9 mouse cellular contexts compared by ENCODE assay signal in the genomic region with DNA sequence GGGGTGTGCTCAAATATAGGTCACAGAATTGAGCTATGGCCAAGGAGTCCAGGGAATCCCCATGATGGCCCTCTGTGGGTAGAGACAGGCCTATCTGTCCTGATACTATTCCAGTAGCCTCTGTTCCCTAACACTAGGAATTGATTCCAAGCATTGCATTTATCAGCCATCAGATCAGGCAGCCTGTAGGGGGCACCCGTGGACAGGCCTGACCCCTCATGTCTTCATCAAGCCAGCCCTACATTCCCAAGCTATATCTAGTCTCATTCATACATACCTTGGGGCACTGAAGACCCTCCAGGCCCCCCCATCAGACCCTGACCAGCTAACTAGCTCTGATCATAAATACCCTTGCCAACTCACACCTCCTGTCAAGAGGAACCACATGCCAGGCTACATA. TPM values are rescaled to one million over a fixed set of nuclear protein-coding genes. Genes with fewer than 3 reads are reported as not detected.
DNase-seq lines count a peak whose midpoint lies in the region; ATAC-seq and TF ChIP-seq lines count a peak whose summit lies in the region.
"Had no signal": no experiment of that assay in that cellular context is flagged by ENCODE, and none has a peak within 500 bp of the region (broad histone marks: within the 10 kb centered on the region; RNA-seq: fewer than 3 reads in every experiment).

No protein-coding gene starts in this region.

- no peak overlapping the region for H3K4me3 ChIP-seq in hindbrain, embryonic 10.5 days
- H3K4me3 ChIP-seq in hindbrain, embryonic 16.5 days (ENCODE audit: low read length), result no peak overlapping the region
- no peak overlapping the region for H3K4me3 ChIP-seq in E14TG2a.4 (replicated peaks; ENCODE audit: low read length)
- H3K4me3 ChIP-seq in forebrain, embryonic 12.5 days (replicated peaks), result no peak overlapping the region
- no peak overlapping the region for H3K4me3 ChIP-seq in neural tube, embryonic 11.5 days (ENCODE audit: low read depth, low read length)
- H3K4me3 ChIP-seq: embryonic facial prominence, embryonic 15.5 days had no signal

- H3K9ac ChIP-seq in hindbrain, embryonic 16.5 days (ENCODE audit: low read depth, low read length), result no peak overlapping the region
- no peak overlapping the region for H3K9ac ChIP-seq in forebrain, embryonic 12.5 days
- H3K9ac ChIP-seq in neural tube, embryonic 11.5 days (ENCODE audit: low read length), result no peak overlapping the region
- H3K9ac ChIP-seq: embryonic facial prominence, embryonic 15.5 days had no signal

- no peaks in the 10 kb centered on the region for H3K27me3 ChIP-seq in hindbrain, embryonic 10.5 days (ENCODE audit: insufficient read depth, poor library complexity, severe bottlenecking)
- no peaks in the 10 kb centered on the region for H3K27me3 ChIP-seq in hindbrain, embryonic 16.5 days (replicated peaks; ENCODE audit: control insufficient read depth, insufficient read depth, low read length)
- no peaks in the 10 kb centered on the region for H3K27me3 ChIP-seq in E14TG2a.4 (ENCODE audit: insufficient read depth, low read length)
- peaks cover 4% of the 10 kb centered on the region; the same call in 1 of the 2 replicates for H3K27me3 ChIP-seq in forebrain, embryonic 12.5 days
- H3K27me3 ChIP-seq in neural tube, embryonic 11.5 days (ENCODE audit: control insufficient read depth, insufficient read depth, low read length), result no peaks in the 10 kb centered on the region
- H3K27me3 ChIP-seq: embryonic facial prominence, embryonic 15.5 days had no signal

- no peak overlapping the region for H3K27ac ChIP-seq in hindbrain, embryonic 10.5 days
- H3K27ac ChIP-seq in hindbrain, embryonic 16.5 days (ENCODE audit: low read depth, low read length), result no peak overlapping the region
- no peak overlapping the region for H3K27ac ChIP-seq in forebrain, embryonic 12.5 days
- H3K27ac ChIP-seq in neural tube, embryonic 11.5 days (ENCODE audit: low read depth, low read length), result no peak overlapping the region
- H3K27ac ChIP-seq: embryonic facial prominence, embryonic 15.5 days had no signal

- 9% methylated on average over 1 of the region's 1 CpGs for WGBS in hindbrain, embryonic 10.5 days
- 5% methylated on average over 1 of the region's 1 CpGs for WGBS in hindbrain, embryonic 16.5 days
- 0% methylated on average over 1 of the region's 1 CpGs for WGBS in forebrain, embryonic 12.5 days
- 0% methylated on average over 1 of the region's 1 CpGs for WGBS in neural tube, embryonic 11.5 days

- intact Hi-C loops in left cerebral cortex, postnatal 25 days (cut with DNase I), result no loop called here

- no peak for ATAC-seq in hindbrain, embryonic 16.5 days
- ATAC-seq in forebrain, embryonic 12.5 days (ENCODE audit: low FRiP score), result peak; percentile 49; the same call in 1 of the 2 replicates
- ATAC-seq in neural tube, embryonic 11.5 days (ENCODE audit: insufficient read depth, low FRiP score, low TSS enrichment), result no peak; the same call in 1 of the 2 replicates

- no peak overlapping the region for H3K4me2 ChIP-seq in hindbrain, embryonic 16.5 days (ENCODE audit: low read length)
- no peak overlapping the region for H3K4me2 ChIP-seq in forebrain, embryonic 12.5 days
- no peak overlapping the region for H3K4me2 ChIP-seq in neural tube, embryonic 11.5 days (ENCODE audit: low read depth)
- H3K4me2 ChIP-seq: embryonic facial prominence, embryonic 15.5 days had no signal

- TF ChIP-seq CTCF in E14TG2a.4 (conservative IDR thresholded peaks at IDR 0.05; ENCODE audit: low read length), result peak; percentile 64

- H3K36me3 ChIP-seq in hindbrain, embryonic 10.5 days, result peaks cover 31% of the 10 kb centered on the region
- no peaks in the 10 kb centered on the region for H3K36me3 ChIP-seq in hindbrain, embryonic 16.5 days (ENCODE audit: control insufficient read depth, insufficient read depth, low read length)
- peaks cover 44% of the 10 kb centered on the region for H3K36me3 ChIP-seq in E14TG2a.4 (ENCODE audit: insufficient read depth, low read length)
- peaks cover 22% of the 10 kb centered on the region for H3K36me3 ChIP-seq in forebrain, embryonic 12.5 days (replicated peaks)
- no peaks in the 10 kb centered on the region; the same call in 1 of the 2 replicates for H3K36me3 ChIP-seq in neural tube, embryonic 11.5 days (ENCODE audit: control insufficient read depth, insufficient read depth, low read length)

- no peaks in the 10 kb centered on the region for H3K9me3 ChIP-seq in hindbrain, embryonic 10.5 days
- no peaks in the 10 kb centered on the region for H3K9me3 ChIP-seq in hindbrain, embryonic 16.5 days (ENCODE audit: control insufficient read depth, low read length)
- H3K9me3 ChIP-seq in E14TG2a.4 (ENCODE audit: low read length), result no peaks in the 10 kb centered on the region
- H3K9me3 ChIP-seq in forebrain, embryonic 12.5 days, result no peaks in the 10 kb centered on the region
- H3K9me3 ChIP-seq in neural tube, embryonic 11.5 days (ENCODE audit: control insufficient read depth, low read length), result no peaks in the 10 kb centered on the region
- H3K9me3 ChIP-seq: embryonic facial prominence, embryonic 15.5 days had no signal

- peaks cover 8% of the 10 kb centered on the region for H3K4me1 ChIP-seq in hindbrain, embryonic 10.5 days (replicated peaks)
- H3K4me1 ChIP-seq in hindbrain, embryonic 16.5 days (ENCODE audit: control insufficient read depth, insufficient read depth, low read depth, low read length), result peaks cover 4% of the 10 kb centered on the region; the same call in 1 of the 2 replicates
- peaks cover 3% of the 10 kb centered on the region for H3K4me1 ChIP-seq in E14TG2a.4 (replicated peaks; ENCODE audit: low read depth, low read length)
- H3K4me1 ChIP-seq in forebrain, embryonic 12.5 days, result peaks cover 9% of the 10 kb centered on the region
- H3K4me1 ChIP-seq in neural tube, embryonic 11.5 days (ENCODE audit: control insufficient read depth, insufficient read depth, low read length), result peaks cover 8% of the 10 kb centered on the region; the same call in 1 of the 2 replicates
- H3K4me1 ChIP-seq: embryonic facial prominence, embryonic 15.5 days had no signal

- DNase-seq in hindbrain, embryonic 10.5 days (ENCODE audit: low spot score), result peak; percentile 77
- DNase-seq in adrenal gland, postnatal 14 days, result peak; percentile 74
- DNase-seq in left cerebral cortex, postnatal 25 days (ENCODE audit: low spot score in 2 of 2), result peak; percentile 43 to 63
- DNase-seq in neural tube, embryonic 11.5 days (ENCODE audit: low spot score), result peak; percentile 71
- DNase-seq in spleen, postnatal 4 days (ENCODE audit: low spot score in 2 of 2), result no peak

RNA-seq across cellular contexts. Expression of gene Tmem129, which starts 17.7 kb away (rescaled TPM):
- polyA plus RNA-seq in hindbrain, embryonic 10.5 days (2016; fragmentation: Nextera tagmentation; extraction: Ambion mirVana), result 37.1 and 40.9 TPM in 2 replicates
- 32.5 and 35.3 TPM in 2 replicates for polyA plus RNA-seq in hindbrain, embryonic 16.5 days (2015; fragmentation: Nextera tagmentation; extraction: Ambion mirVana)
- 20.0 and 25.1 TPM in 2 replicates for total RNA-seq in adrenal gland, postnatal 14 days (2021)
- 34.6 and 39.6 TPM in 2 replicates for polyA plus RNA-seq in forebrain, embryonic 12.5 days (2016; fragmentation: Nextera tagmentation; extraction: Ambion mirVana)
- total RNA-seq in left cerebral cortex, postnatal 25 days (2021), result 10 to 100 TPM; 25.6 to 27.6 TPM
- 38.6 and 39.7 TPM in 2 replicates for polyA plus RNA-seq in neural tube, embryonic 11.5 days (2014; fragmentation: Nextera tagmentation; extraction: Ambion mirVana)

RNA-seq across cellular contexts. Expression of gene Tacc3, which starts 18.0 kb away (rescaled TPM):
- polyA plus RNA-seq in hindbrain, embryonic 10.5 days (2016; fragmentation: Nextera tagmentation; extraction: Ambion mirVana), result 259 and 305 TPM in 2 replicates
- polyA plus RNA-seq in hindbrain, embryonic 16.5 days (2015; fragmentation: Nextera tagmentation; extraction: Ambion mirVana), result 42.2 and 46.0 TPM in 2 replicates
- 16.8 and 23.8 TPM in 2 replicates for total RNA-seq in adrenal gland, postnatal 14 days (2021)
- polyA plus RNA-seq in forebrain, embryonic 12.5 days (2016; fragmentation: Nextera tagmentation; extraction: Ambion mirVana), result 265 and 272 TPM in 2 replicates
- total RNA-seq in left cerebral cortex, postnatal 25 days (2021), result 1 to 10 TPM; 5.5 to 5.9 TPM
- 238 and 260 TPM in 2 replicates for polyA plus RNA-seq in neural tube, embryonic 11.5 days (2014; fragmentation: Nextera tagmentation; extraction: Ambion mirVana)

RNA-seq across cellular contexts. Expression of gene Slbp, which starts 23.6 kb away (rescaled TPM):
- polyA plus RNA-seq in hindbrain, embryonic 10.5 days (2016; fragmentation: Nextera tagmentation; extraction: Ambion mirVana), result 255 and 317 TPM in 2 replicates
- polyA plus RNA-seq in hindbrain, embryonic 16.5 days (2015; fragmentation: Nextera tagmentation; extraction: Ambion mirVana), result 128 and 133 TPM in 2 replicates
- 53.5 and 61.1 TPM in 2 replicates for total RNA-seq in adrenal gland, postnatal 14 days (2021)
- polyA plus RNA-seq in forebrain, embryonic 12.5 days (2016; fragmentation: Nextera tagmentation; extraction: Ambion mirVana), result 265 and 268 TPM in 2 replicates
- 10 to 100 TPM; 23.3 to 23.6 TPM for total RNA-seq in left cerebral cortex, postnatal 25 days (2021)
- polyA plus RNA-seq in neural tube, embryonic 11.5 days (2014; fragmentation: Nextera tagmentation; extraction: Ambion mirVana), result 242 and 267 TPM in 2 replicates

RNA-seq across cellular contexts. Expression of gene Fgfr3, which starts 45.5 kb away (rescaled TPM):
- polyA plus RNA-seq in hindbrain, embryonic 10.5 days (2016; fragmentation: Nextera tagmentation; extraction: Ambion mirVana), result 80.5 and 84.6 TPM in 2 replicates
- polyA plus RNA-seq in hindbrain, embryonic 16.5 days (2015; fragmentation: Nextera tagmentation; extraction: Ambion mirVana), result 45.9 and 48.2 TPM in 2 replicates
- total RNA-seq in adrenal gland, postnatal 14 days (2021), result 6.4 and 7.8 TPM in 2 replicates
- 83.6 and 111 TPM in 2 replicates for polyA plus RNA-seq in forebrain, embryonic 12.5 days (2016; fragmentation: Nextera tagmentation; extraction: Ambion mirVana)
- total RNA-seq in left cerebral cortex, postnatal 25 days (2021), result 100 to 1,000 TPM; 108 to 126 TPM
- 61.3 and 72.0 TPM in 2 replicates for polyA plus RNA-seq in neural tube, embryonic 11.5 days (2014; fragmentation: Nextera tagmentation; extraction: Ambion mirVana)

RNA-seq across cellular contexts. Expression of gene Gm9903, which starts 46.2 kb away (rescaled TPM):
- 0.77 and 1.2 TPM in 2 replicates for polyA plus RNA-seq in hindbrain, embryonic 10.5 days (2016; fragmentation: Nextera tagmentation; extraction: Ambion mirVana)
- 0.45 and 0.92 TPM in 2 replicates for polyA plus RNA-seq in hindbrain, embryonic 16.5 days (2015; fragmentation: Nextera tagmentation; extraction: Ambion mirVana)
- total RNA-seq in adrenal gland, postnatal 14 days (2021), result 0.44 and 0.49 TPM in 2 replicates
- 0.46 and 0.51 TPM in 2 replicates for polyA plus RNA-seq in forebrain, embryonic 12.5 days (2016; fragmentation: Nextera tagmentation; extraction: Ambion mirVana)
- under 1 TPM; 0.80 to 0.98 TPM for total RNA-seq in left cerebral cortex, postnatal 25 days (2021)
- 0.58 and 0.77 TPM in 2 replicates for polyA plus RNA-seq in neural tube, embryonic 11.5 days (2014; fragmentation: Nextera tagmentation; extraction: Ambion mirVana)

Comparison
In these comparisons a context has a peak if more than half of its experiments do, and no peak if none do; other contexts are left out.
1. DNase-seq: peak in hindbrain, embryonic 10.5 days (single experiment), adrenal gland, postnatal 14 days (single experiment), left cerebral cortex, postnatal 25 days (2 of 2) and neural tube, embryonic 11.5 days (single experiment); none in spleen, postnatal 4 days (0 of 2).